In the genomic region with DNA sequence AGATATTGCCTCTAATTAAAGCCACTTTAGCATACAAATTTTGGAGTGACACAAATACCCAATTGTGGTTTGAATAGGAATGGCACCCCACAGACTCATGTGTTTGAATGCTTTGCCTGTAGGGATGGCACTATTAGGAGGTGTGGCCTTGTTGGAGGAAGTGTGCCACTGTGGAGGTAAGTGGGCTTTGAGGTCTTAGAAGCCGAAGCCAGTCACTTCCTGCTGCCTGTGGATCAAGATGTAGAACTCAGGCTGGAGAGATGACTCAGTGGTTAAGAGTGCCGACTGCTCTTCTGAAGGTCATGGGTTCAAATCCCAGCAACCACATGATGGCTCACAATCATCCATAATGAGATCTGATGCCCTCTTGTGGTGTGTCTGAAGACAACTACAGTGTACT, we compare ENCODE assay signal across 22 mouse cellular contexts. TPM values are rescaled to one million over a fixed set of nuclear protein-coding genes. Genes with fewer than 3 reads are reported as not detected.
DNase-seq lines count a peak whose midpoint lies in the region; ATAC-seq and TF ChIP-seq lines count a peak whose summit lies in the region.
"Had no signal": no experiment of that assay in that cellular context is flagged by ENCODE, and none has a peak within 500 bp of the region (broad histone marks: within the 10 kb centered on the region; RNA-seq: fewer than 3 reads in every experiment).

No protein-coding gene starts in this region.

- TF ChIP-seq POLR2A in cortical plate, adult 2 months (IDR thresholded peaks at IDR 0.05; ENCODE audit: extremely low read depth, insufficient read depth, low read length), result no peak

- WGBS in heart, embryonic 11.5 days (ENCODE audit: insufficient replicate concordance), result 74% methylated on average over 2 of the region's 2 CpGs
- WGBS in intestine, embryonic 14.5 days, result 79% methylated on average over 2 of the region's 2 CpGs
- WGBS in intestine, embryonic 15.5 days, result 91% methylated on average over 2 of the region's 2 CpGs
- WGBS in lung, embryonic 15.5 days, result 64% methylated on average over 2 of the region's 2 CpGs

- no peak overlapping the region for H3K4me3 ChIP-seq in heart, embryonic 11.5 days (ENCODE audit: low read depth, low read length)
- no peak overlapping the region for H3K4me3 ChIP-seq in intestine, embryonic 14.5 days (ENCODE audit: low read depth, low read length)
- H3K4me3 ChIP-seq in intestine, embryonic 15.5 days (replicated peaks), result no peak overlapping the region
- H3K4me3 ChIP-seq in lung, embryonic 15.5 days, result no peak overlapping the region
- H3K4me3 ChIP-seq in cortical plate, adult 2 months (ENCODE audit: insufficient read depth, low read length), result no peak overlapping the region
- H3K4me3 ChIP-seq: forebrain, embryonic 15.5 days; limb, embryonic 12.5 days; liver, embryonic 12.5 days; neural tube, embryonic 15.5 days; stomach, embryonic 15.5 days had no signal

- H3K36me3 ChIP-seq in heart, embryonic 11.5 days (ENCODE audit: control insufficient read depth, insufficient read depth, low read length), result peaks cover 11% of the 10 kb centered on the region
- peaks cover 76% of the 10 kb centered on the region for H3K36me3 ChIP-seq in intestine, embryonic 14.5 days (ENCODE audit: control insufficient read depth, insufficient read depth, low read length)
- peaks cover 13% of the 10 kb centered on the region; the same call in 1 of the 2 replicates for H3K36me3 ChIP-seq in intestine, embryonic 15.5 days
- H3K36me3 ChIP-seq in lung, embryonic 15.5 days, result peaks cover 52% of the 10 kb centered on the region

- H3K27ac ChIP-seq in heart, embryonic 11.5 days (ENCODE audit: low read depth, low read length), result 0 out of 2 replicates have a peak overlapping the region, but pooled peaks have one; percentile 73
- H3K27ac ChIP-seq in intestine, embryonic 14.5 days (ENCODE audit: low read depth), result peak overlapping the region; percentile 27; the same call in 1 of the 2 replicates
- no peak overlapping the region for H3K27ac ChIP-seq in intestine, embryonic 15.5 days
- H3K27ac ChIP-seq in lung, embryonic 15.5 days, result peak overlapping the region; percentile 63; the same call in 1 of the 2 replicates
- peak overlapping the region; percentile 10; the same call in 1 of the 2 replicates for H3K27ac ChIP-seq in cortical plate, adult 2 months (ENCODE audit: insufficient read depth, low read length)
- H3K27ac ChIP-seq: forebrain, embryonic 15.5 days; hindbrain, embryonic 14.5 days; limb, embryonic 12.5 days; neural tube, embryonic 15.5 days; stomach, embryonic 15.5 days had no signal

- H3K27me3 ChIP-seq in heart, embryonic 11.5 days (ENCODE audit: control insufficient read depth, insufficient read depth, low read length), result no peaks in the 10 kb centered on the region
- H3K27me3 ChIP-seq in intestine, embryonic 14.5 days (replicated peaks; ENCODE audit: control insufficient read depth, insufficient read depth, low read length), result no peaks in the 10 kb centered on the region
- H3K27me3 ChIP-seq in intestine, embryonic 15.5 days (replicated peaks), result no peaks in the 10 kb centered on the region
- no peaks in the 10 kb centered on the region for H3K27me3 ChIP-seq in lung, embryonic 15.5 days
- H3K27me3 ChIP-seq: forebrain, embryonic 15.5 days; limb, embryonic 12.5 days; liver, embryonic 12.5 days; neural tube, embryonic 15.5 days; stomach, embryonic 15.5 days had no signal

- H3K4me2 ChIP-seq in heart, embryonic 11.5 days, result no peak overlapping the region
- H3K4me2 ChIP-seq in intestine, embryonic 14.5 days (ENCODE audit: low read length), result no peak overlapping the region
- no peak overlapping the region for H3K4me2 ChIP-seq in intestine, embryonic 15.5 days (replicated peaks)
- no peak overlapping the region for H3K4me2 ChIP-seq in lung, embryonic 15.5 days
- H3K4me2 ChIP-seq: forebrain, embryonic 15.5 days; hindbrain, embryonic 14.5 days; limb, embryonic 12.5 days; liver, embryonic 12.5 days; neural tube, embryonic 15.5 days; stomach, embryonic 15.5 days had no signal

- intact Hi-C loops in heart, postnatal 10 days (cut with DNase I), result loop anchor here (10.0 kb wide), 1 partner anchor 134 kb away; no protein-coding TSS in a partner anchor
- intact Hi-C loops in gastrocnemius, postnatal 14 days (cut with DNase I; ENCODE audit: low total_unique reads), result no loop called here

- TF ChIP-seq CTCF in cortical plate, adult 2 months (IDR thresholded peaks at IDR 0.05; ENCODE audit: extremely low read depth, insufficient read depth, low read length), result no peak

- no peak overlapping the region for H3K9ac ChIP-seq in heart, embryonic 11.5 days (ENCODE audit: low read depth, low read length)
- no peak overlapping the region for H3K9ac ChIP-seq in intestine, embryonic 14.5 days (ENCODE audit: low read length)
- no peak overlapping the region for H3K9ac ChIP-seq in intestine, embryonic 15.5 days
- no peak overlapping the region for H3K9ac ChIP-seq in lung, embryonic 15.5 days
- H3K9ac ChIP-seq: forebrain, embryonic 15.5 days; hindbrain, embryonic 14.5 days; limb, embryonic 12.5 days; liver, embryonic 12.5 days; neural tube, embryonic 15.5 days; stomach, embryonic 15.5 days had no signal

- DNase-seq in heart, postnatal 10 days, result no peak
- DNase-seq in intestine, embryonic 14.5 days (ENCODE audit: low spot score), result no peak
- no peak for DNase-seq in lung, postnatal 14 days
- DNase-seq in gastrocnemius, postnatal 14 days, result no peak
- DNase-seq: adrenal gland, adult 2 months; cerebellum, adult 9-10 months; lung, postnatal 10 days; right cerebral cortex, postnatal 14 days; thymus, adult 18-20 months; thymus, postnatal 4 days had no signal

- no peaks in the 10 kb centered on the region for H3K9me3 ChIP-seq in heart, embryonic 11.5 days (replicated peaks; ENCODE audit: control insufficient read depth, low read length)
- H3K9me3 ChIP-seq in intestine, embryonic 14.5 days (ENCODE audit: control insufficient read depth, low read length), result no peaks in the 10 kb centered on the region
- no peaks in the 10 kb centered on the region for H3K9me3 ChIP-seq in intestine, embryonic 15.5 days
- H3K9me3 ChIP-seq in lung, embryonic 15.5 days, result no peaks in the 10 kb centered on the region
- H3K9me3 ChIP-seq: forebrain, embryonic 15.5 days; limb, embryonic 12.5 days; liver, embryonic 12.5 days; neural tube, embryonic 15.5 days; stomach, embryonic 15.5 days had no signal

- H3K4me1 ChIP-seq in heart, embryonic 11.5 days (ENCODE audit: control insufficient read depth, insufficient read depth, low read length), result no peaks in the 10 kb centered on the region
- H3K4me1 ChIP-seq in intestine, embryonic 14.5 days (replicated peaks; ENCODE audit: control insufficient read depth, insufficient read depth, low read length), result no peaks in the 10 kb centered on the region
- no peaks in the 10 kb centered on the region for H3K4me1 ChIP-seq in intestine, embryonic 15.5 days (replicated peaks)
- no peaks in the 10 kb centered on the region for H3K4me1 ChIP-seq in lung, embryonic 15.5 days
- no peaks in the 10 kb centered on the region for H3K4me1 ChIP-seq in cortical plate, adult 2 months (ENCODE audit: control insufficient read depth, insufficient read depth, low read length)
- H3K4me1 ChIP-seq: forebrain, embryonic 15.5 days; limb, embryonic 12.5 days; neural tube, embryonic 15.5 days; stomach, embryonic 15.5 days had no signal

- no peak for ATAC-seq in heart, embryonic 11.5 days (replicated peaks; ENCODE audit: insufficient number of reproducible peaks, low FRiP score, low TSS enrichment)
- no peak for ATAC-seq in intestine, embryonic 14.5 days (replicated peaks; ENCODE audit: low FRiP score, low TSS enrichment, low read depth)
- no peak for ATAC-seq in intestine, embryonic 15.5 days
- no peak for ATAC-seq in lung, embryonic 15.5 days (ENCODE audit: borderline replicate concordance, extremely low read depth, low FRiP score, low TSS enrichment)
- ATAC-seq: forebrain, embryonic 15.5 days; intestine, postnatal 0 days; liver, embryonic 12.5 days; midbrain, embryonic 16.5 days had no signal

RNA-seq across cellular contexts. Expression of gene Wdr37, which starts 30.8 kb away (rescaled TPM):
- polyA plus RNA-seq in heart, embryonic 11.5 days (2014; fragmentation: Nextera tagmentation; extraction: Ambion mirVana), result 19.6 and 25.5 TPM in 2 replicates
- total RNA-seq in heart, postnatal 10 days (2021), result 10 to 100 TPM; 39.0 to 39.8 TPM
- polyA plus RNA-seq in intestine, embryonic 14.5 days (2014; fragmentation: Nextera tagmentation; extraction: Ambion mirVana), result 23.0 and 23.8 TPM in 2 replicates
- polyA plus RNA-seq in intestine, embryonic 15.5 days (2015; fragmentation: Nextera tagmentation; extraction: Ambion mirVana), result 14.0 and 16.6 TPM in 2 replicates
- 19.9 and 22.1 TPM in 2 replicates for polyA plus RNA-seq in lung, embryonic 15.5 days (2015; fragmentation: Nextera tagmentation; extraction: Ambion mirVana)
- polyA plus RNA-seq in cortical plate, adult 2 months (2012; rRNA removed), result 41.3 and 47.5 TPM in 2 replicates
- total RNA-seq in gastrocnemius, postnatal 14 days (2021), result 10 to 100 TPM; 25.6 to 34.8 TPM

RNA-seq across cellular contexts. Expression of gene Idi1, which starts 44.4 kb away (rescaled TPM):
- 65.1 and 76.7 TPM in 2 replicates for polyA plus RNA-seq in heart, embryonic 11.5 days (2014; fragmentation: Nextera tagmentation; extraction: Ambion mirVana)
- 1 to 10 TPM; 7.9 TPM for total RNA-seq in heart, postnatal 10 days (2021)
- polyA plus RNA-seq in intestine, embryonic 14.5 days (2014; fragmentation: Nextera tagmentation; extraction: Ambion mirVana), result 105 and 116 TPM in 2 replicates
- 126 and 131 TPM in 2 replicates for polyA plus RNA-seq in intestine, embryonic 15.5 days (2015; fragmentation: Nextera tagmentation; extraction: Ambion mirVana)
- 67.9 and 73.0 TPM in 2 replicates for polyA plus RNA-seq in lung, embryonic 15.5 days (2015; fragmentation: Nextera tagmentation; extraction: Ambion mirVana)
- polyA plus RNA-seq in cortical plate, adult 2 months (2012; rRNA removed), result 43.0 and 48.3 TPM in 2 replicates
- 1 to 10 TPM; 4.7 to 9.1 TPM for total RNA-seq in gastrocnemius, postnatal 14 days (2021)
